Mouse (Mus musculus) kidney, adult 2 months (tissue): ENCODE measurements around the gene Fam89b.

ENCODE experiments used
- CTCF ChIP-seq: fragments of 200-500 bp; conservative IDR thresholded peaks from 2 replicates; pipeline ENCODE4 v1.5.1; 2011; ENCODE audit warnings: low read depth, mild to moderate bottlenecking, control low read depth, low read length, moderate library complexity, mixed read lengths; ENCODE audit not compliant: insufficient read depth, insufficient read length
- POLR2A ChIP-seq: fragments of 200-500 bp; IDR thresholded peaks from one replicate; pipeline ENCODE4 v1.6.1; 2011; ENCODE audit warnings: low read depth, low read length, control low read depth

- TF ChIP-seq POLR2A: no peak
- no peak for TF ChIP-seq CTCF
Observed at GRCm38 (mm10) chr19:5710068-5710467, 19.4 kb downstream of the Fam89b start.
